Mouse (Mus musculus) ES-Bruce4 (cell line): ENCODE results near the gene Pkd1l2.

Source experiments
- CTCF ChIP-seq: IDR thresholded peaks from one replicate; pipeline ENCODE4 v1.8.1; 2011; ENCODE audit warnings: low read depth, low read length
- POLR2A ChIP-seq: IDR thresholded peaks from one replicate; pipeline ENCODE4 v1.8.1; 2011; ENCODE audit warnings: low read length; ENCODE audit not compliant: insufficient read depth

DNA sequence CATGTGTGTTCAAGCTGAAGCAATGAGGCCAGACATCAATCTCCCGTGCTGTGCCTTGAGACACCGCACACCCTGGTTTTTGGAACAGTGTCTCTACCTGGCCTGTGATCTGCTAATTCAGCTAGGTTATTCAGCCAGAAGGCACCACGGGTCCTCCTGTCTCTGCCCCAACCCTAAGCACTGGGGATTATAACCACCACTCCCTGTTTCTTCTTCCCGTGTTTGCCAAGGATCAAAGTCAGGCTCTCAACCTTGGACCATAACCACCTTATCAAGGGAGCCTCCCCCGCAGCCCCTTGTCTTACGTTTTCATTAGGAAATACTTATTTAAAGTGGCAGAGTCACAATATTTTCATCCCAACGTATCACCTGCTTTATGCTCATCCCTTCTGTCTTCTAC, 34.3 kb upstream of the Pkd1l2 start:
- TF ChIP-seq POLR2A (no peak), CTCF (no peak)
